Mouse (Mus musculus): Measurements from ENCODE around the gene Gpr27. TPM values are rescaled to one million over a fixed set of nuclear protein-coding genes. Genes with fewer than 3 reads are reported as not detected.

Gpr27 gene
- total RNA-seq, 2 experiments from 2014 or later = 56.9 to 58.8 TPM

DNA sequence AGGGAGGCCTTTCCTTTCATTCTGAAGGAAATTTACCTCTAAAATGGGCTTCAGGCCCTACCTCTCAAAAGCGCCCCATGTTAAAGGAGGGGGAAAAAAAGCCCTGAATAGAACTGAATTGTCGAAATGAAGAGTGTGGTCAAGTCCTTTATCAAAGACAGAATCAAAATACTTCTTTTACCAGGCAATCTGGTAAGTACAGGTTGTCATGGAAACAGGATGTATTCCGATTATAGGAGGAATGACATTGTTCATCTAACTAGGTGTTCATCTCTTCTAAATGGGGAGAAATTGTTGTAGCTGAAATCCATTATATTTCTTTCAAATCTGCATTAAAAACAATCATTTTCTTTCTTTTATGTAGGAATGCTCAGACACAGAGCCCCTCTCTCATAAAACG lies 18.0 kb upstream of the Gpr27 start:
- DNase-seq (ENCODE audit: extremely low spot score in 1 of 2, low spot score in 1 of 2) = no peak

GRCm38 (mm10) chr6:99677325-99677724 lies 15.2 kb upstream of the Gpr27 start:
- no peak for DNase-seq (ENCODE audit: extremely low spot score in 1 of 2, low spot score in 1 of 2)

DNA sequence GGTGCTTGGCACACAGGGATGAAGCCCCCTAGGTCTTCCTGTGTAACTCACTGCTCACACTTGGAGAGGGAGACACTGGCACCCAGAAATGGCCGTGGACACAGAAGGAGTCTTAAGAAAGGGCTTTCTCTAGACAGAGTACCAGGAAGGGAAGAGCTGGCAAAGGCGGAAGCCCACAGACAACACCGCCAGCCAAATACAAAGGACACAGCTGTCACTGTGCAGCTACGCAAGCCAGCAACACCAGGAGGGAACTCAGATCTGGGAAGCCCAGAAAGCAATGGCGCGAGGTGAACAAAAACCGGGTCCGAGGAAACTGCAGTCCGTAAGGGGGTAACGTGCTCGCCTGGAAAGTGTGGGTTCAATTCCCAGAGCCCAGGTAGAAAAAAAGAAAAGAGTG lies 14.4 kb upstream of the Gpr27 start:
- no peak for DNase-seq (ENCODE audit: extremely low spot score in 1 of 2, low spot score in 1 of 2)

GRCm38 (mm10) chr6:99683974-99684373 lies 8.5 kb upstream of the Gpr27 start:
- DNase-seq (ENCODE audit: extremely low spot score in 1 of 2, low spot score in 1 of 2) = no peak

- DNase-seq (ENCODE audit: extremely low spot score in 1 of 2, low spot score in 1 of 2) = no peak
Measured at GRCm38 (mm10) chr6:99684899-99685298, 7.6 kb upstream of the Gpr27 start.

GRCm38 (mm10) chr6:99688513-99688912 lies 4.0 kb upstream of the Gpr27 start:
- no peak for DNase-seq (ENCODE audit: extremely low spot score in 1 of 2, low spot score in 1 of 2)

- no peak for DNase-seq (ENCODE audit: extremely low spot score in 1 of 2, low spot score in 1 of 2)
Measured at GRCm38 (mm10) chr6:99691666-99692205, 743 bp upstream of the Gpr27 start.

DNA sequence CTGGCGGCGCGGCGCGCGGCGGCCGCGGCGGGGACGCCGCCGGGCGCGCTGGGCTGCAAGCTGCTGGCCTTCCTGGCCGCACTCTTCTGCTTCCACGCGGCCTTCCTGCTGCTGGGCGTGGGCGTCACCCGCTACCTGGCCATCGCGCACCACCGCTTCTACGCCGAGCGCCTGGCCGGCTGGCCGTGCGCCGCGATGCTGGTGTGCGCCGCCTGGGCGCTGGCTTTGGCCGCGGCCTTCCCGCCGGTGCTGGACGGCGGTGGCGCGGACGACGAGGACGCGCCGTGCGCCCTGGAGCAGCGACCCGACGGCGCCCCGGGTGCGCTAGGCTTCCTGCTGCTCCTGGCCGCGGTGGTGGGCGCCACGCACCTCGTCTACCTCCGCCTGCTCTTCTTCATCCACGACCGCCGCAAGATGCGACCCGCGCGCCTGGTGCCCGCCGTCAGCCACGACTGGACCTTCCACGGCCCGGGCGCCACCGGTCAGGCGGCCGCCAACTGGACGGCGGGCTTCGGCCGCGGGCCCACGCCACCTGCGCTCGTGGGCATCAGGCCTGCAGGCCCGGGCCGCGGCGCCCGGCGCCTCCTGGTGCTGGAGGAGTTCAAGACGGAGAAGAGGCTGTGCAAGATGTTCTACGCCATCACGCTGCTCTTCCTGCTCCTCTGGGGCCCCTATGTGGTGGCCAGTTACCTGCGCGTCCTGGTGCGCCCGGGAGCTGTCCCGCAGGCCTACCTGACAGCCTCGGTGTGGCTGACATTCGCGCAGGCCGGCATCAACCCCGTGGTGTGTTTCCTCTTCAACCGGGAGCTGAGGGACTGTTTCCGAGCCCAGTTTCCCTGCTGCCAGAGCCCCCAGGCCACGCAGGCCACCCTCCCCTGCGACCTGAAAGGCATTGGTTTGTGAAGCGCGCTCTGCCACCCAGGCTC lies 700 bp downstream of the Gpr27 start:
- DNase-seq (ENCODE audit: extremely low spot score in 1 of 2, low spot score in 1 of 2) = peak in 1 of 2 experiments; percentile 35

- DNase-seq (ENCODE audit: extremely low spot score in 1 of 2, low spot score in 1 of 2) = no peak
Measured at GRCm38 (mm10) chr6:99700484-99700883, 8.0 kb downstream of the Gpr27 start.

- DNase-seq (ENCODE audit: extremely low spot score in 1 of 2, low spot score in 1 of 2) = no peak
Measured at GRCm38 (mm10) chr6:99711576-99712101, 19.2 kb downstream of the Gpr27 start.

DNA sequence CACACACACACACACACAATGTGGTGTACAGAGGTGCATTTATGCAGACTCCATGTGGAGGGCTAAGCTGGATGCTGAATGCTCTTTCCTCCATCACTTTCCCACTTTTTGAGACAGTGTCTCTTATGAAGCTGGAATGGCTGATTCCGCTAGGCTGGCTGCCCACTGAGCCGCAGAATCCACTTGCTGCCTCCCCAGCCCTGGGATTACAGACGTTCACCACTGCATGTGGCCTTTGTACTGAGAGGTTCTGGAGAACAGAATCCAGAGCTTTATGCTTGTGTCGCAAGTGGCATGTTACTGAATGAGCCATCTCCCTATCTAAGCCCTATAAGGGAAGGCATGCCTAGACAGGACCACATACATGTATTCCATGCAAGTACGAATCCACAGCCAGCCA lies 20.8 kb downstream of the Gpr27 start:
- DNase-seq (ENCODE audit: extremely low spot score in 1 of 2, low spot score in 1 of 2) = no peak

DNA sequence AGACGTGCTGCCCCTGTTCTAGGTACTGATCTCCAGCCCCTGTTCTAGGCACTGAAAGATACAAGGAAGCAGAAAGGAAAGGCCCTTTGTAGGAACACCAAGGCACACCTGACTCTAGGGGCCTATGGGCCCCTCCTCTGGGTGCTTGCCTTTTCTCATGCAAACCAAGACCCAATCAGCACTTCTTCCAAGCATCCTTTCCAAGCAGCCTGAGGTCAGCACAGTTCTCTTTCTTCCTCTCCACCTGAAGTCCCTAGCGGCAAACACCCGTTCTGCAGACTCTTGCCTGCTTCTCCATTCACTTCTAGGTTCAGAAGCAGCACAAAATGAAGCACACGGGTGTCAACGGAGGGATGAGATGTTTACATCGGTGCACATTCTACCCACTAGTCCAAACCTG lies 22.7 kb downstream of the Gpr27 start:
- DNase-seq (ENCODE audit: extremely low spot score in 1 of 2, low spot score in 1 of 2) = no peak

DNA sequence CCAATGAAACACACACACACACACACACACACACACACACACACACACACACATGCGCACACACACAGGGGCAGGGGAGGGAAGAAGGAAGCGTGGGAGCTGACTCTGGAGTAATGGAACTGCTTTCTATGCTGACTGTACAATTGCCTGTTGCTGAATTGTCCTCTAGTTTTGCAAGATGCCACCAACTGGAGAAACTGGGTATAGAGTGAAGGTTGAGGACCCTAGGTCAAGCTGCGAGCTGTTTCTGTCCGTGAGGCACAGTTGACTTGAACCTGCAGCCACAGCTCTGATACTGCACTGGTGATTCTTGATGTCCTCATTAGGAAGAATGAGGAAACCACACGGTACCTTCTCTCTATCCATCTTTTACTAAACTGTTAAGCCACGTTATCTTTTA lies 23.4 kb downstream of the Gpr27 start:
- DNase-seq (ENCODE audit: extremely low spot score in 1 of 2, low spot score in 1 of 2) = no peak

- no peak for DNase-seq (ENCODE audit: extremely low spot score in 1 of 2, low spot score in 1 of 2)
Measured at GRCm38 (mm10) chr6:99721032-99721431, 28.6 kb downstream of the Gpr27 start.

DNA sequence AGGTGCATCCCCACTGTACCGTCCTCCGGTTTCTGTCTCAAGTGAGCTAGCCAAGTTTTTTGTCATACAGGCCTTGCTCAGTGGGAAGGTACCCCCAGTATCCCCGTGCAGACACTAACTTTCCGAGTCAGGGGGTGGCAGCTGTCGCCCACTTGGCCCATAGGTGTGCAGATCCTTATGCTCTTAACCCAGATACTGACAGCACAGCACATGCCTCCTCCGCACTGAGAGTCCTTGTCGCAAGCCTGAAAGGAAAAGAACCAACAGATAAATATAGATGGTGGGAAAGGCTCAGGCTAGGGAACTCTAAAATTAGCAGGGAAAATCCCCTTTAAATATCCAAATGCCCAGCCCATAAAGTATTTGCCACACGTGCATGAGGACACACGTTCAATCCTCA lies 29.9 kb downstream of the Gpr27 start:
- DNase-seq (ENCODE audit: extremely low spot score in 1 of 2, low spot score in 1 of 2) = no peak

DNA sequence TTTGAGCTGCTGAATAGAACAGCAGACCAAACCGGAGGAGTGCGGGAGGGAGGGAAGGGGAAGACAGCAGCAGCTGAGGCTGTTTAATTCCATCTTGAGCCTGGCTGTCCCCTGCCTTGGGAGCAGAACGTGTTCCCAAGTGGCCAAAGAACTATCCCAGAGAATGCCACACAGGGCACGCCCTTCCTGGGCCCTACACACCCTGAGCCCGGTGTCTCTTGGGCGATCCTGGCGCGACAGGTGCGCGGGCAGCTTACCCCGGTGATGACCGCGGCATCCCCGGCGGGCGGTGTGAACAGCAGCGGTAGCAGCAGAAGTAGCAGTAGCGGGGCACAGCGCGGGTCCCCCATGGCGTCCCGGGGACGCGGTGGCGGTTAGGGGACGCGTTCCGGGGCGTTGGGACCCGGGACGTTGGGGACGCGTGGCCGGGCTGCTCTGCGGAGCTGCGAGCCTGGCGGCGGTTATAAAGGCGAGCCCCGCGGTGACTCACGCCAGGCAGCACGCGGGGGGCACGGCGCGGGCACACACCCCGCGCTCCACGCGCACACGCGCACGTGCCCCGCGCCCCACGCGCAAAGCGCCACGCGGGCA lies 33.6 kb downstream of the Gpr27 start, which contains the start of gene Prok2:
Gene Prok2, minus strand, starts transcription at position 422 of the 591 bp plus-strand sequence.
- no peak for DNase-seq (ENCODE audit: extremely low spot score in 1 of 2, low spot score in 1 of 2)

- DNase-seq (ENCODE audit: extremely low spot score in 1 of 2, low spot score in 1 of 2) = no peak
Measured at GRCm38 (mm10) chr6:99726576-99727303, 34.3 kb downstream of the Gpr27 start.

DNA sequence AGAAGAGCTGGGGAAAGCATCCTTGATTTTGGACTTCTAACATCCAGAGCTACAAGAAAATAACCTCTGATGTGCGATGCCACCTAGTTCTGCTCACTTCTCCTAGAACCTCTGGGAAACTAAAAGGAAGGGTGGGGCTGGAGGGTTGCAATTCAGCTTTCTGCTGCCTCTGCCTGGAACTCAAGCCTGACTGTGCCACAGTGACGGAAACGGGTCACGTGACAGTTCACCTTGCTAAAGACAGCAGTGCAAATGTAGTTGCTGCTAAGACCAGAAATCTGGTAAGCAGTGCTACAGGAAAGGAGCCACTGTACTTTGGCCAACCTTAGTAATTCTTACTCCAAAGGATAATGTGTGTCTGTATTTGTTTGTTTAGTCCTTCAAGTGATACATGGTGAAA lies 37.4 kb downstream of the Gpr27 start:
- no peak for DNase-seq (ENCODE audit: extremely low spot score in 1 of 2, low spot score in 1 of 2)

GRCm38 (mm10) chr6:99731926-99732325 lies 39.4 kb downstream of the Gpr27 start:
- no peak for DNase-seq (ENCODE audit: extremely low spot score in 1 of 2, low spot score in 1 of 2)

DNA sequence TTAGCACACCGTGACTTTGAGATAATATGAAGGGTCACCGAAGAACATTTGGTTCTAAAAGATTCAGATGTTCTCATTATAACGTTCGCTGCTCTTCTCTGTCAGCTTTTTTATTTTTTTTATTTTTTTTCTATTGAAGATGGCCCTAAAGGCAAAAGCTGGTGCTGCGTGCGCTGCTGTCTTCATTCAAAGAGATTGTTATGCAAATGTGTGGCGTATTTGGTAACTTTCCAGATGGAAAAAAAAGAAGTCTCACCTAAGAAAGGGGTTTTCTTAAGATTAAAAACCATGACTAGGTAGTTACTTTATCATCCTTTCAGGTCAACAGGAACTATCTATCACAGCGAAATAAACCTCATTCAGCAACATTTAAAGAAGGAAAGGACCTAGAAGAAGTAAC lies 40.2 kb downstream of the Gpr27 start:
- no peak for DNase-seq (ENCODE audit: extremely low spot score in 1 of 2, low spot score in 1 of 2)

DNA sequence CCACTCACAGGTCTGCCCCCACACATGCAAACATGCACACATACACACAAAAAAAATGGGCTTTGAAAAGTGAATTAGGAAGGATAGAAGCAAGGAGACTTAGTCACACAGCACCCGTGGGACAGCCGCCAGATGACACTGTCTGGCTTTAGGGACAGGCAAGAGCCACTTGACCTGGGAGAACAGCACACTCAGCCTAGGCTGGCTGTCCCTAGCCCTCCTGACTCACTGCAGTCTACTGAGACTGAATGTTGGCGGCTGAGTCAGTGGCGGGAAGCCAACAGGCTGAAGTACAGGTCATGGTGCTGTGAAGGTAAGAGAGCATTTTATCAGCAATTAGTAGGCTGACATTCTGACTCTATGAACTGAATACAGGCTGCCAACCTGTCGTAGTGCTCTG lies 42.2 kb downstream of the Gpr27 start:
- DNase-seq (ENCODE audit: extremely low spot score in 1 of 2, low spot score in 1 of 2) = no peak

All from layer of hippocampus, postnatal 25 days (tissue).